Mouse (Mus musculus) G1E (cell line): ENCODE data around the gene Cenpp.

Source experiments
- CTCF ChIP-seq: IDR thresholded peaks from 2 replicates; pipeline ENCODE4 v1.5.1; 2012; ENCODE audit warnings: low read depth, low read length, inconsistent platforms, mixed read lengths
- GATA1 ChIP-seq: IDR thresholded peaks from 2 replicates; pipeline ENCODE4 v1.6.1; 2012; ENCODE audit warnings: borderline replicate concordance, low read length, inconsistent platforms, mixed read lengths
- TAL1 ChIP-seq: conservative IDR thresholded peaks from 2 replicates; pipeline ENCODE4 v1.6.1; 2012; ENCODE audit warnings: low read depth, low read length, inconsistent platforms, mixed read lengths

- TF ChIP-seq CTCF (no peak), TAL1 (no peak), GATA1 (no peak)
Measured at GRCm38 (mm10) chr13:49518761-49519160, 133.8 kb downstream of the Cenpp start.
